Mouse (Mus musculus) common myeloid progenitor, adult 5-6 weeks (primary cell): ENCODE results near the gene Kif6. TPM values are rescaled to one million over a fixed set of nuclear protein-coding genes. Genes with fewer than 3 reads are reported as not detected.

Experiments used
- ATAC-seq: replicated peaks from 2 replicates; pipeline ENCODE4 v1.8.0; 2016; ENCODE audit warnings: low read depth, mild to moderate bottlenecking, moderate TSS enrichment, inconsistent platforms; ENCODE audit not compliant: poor library complexity, severe bottlenecking
- total RNA-seq: library from RNA; stranded (forward); fragments of 200-1000, 187-1606 nt; gene quantifications from 2 replicates; pipeline ENCODE4 v1.2.3, GENCODE M21; 2017

The Kif6 gene
- total RNA-seq, 1 experiment from 2014 or later: not detected

- no peak for ATAC-seq
These were observed 119.1 kb downstream of the Kif6 start for GRCm38 (mm10) chr17:49734079-49734478.

DNA sequence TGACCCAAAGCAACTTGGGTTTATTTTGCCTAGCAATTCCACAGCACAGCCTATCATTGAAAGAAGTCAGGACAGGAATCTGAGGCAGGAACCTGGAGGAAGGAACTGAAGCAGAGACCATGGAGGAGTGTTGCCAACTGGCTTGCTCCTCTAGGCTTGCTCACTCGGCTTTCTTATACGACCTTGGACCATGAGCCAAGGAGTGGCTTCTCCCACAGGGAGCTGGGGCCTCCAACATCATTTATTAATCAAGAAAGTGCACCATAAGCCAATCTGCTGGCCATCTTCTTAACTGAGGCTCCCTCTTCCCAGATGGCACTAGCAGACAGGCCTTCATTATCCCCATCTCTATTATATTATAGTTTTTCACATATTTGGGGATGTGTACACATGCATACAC, 119.8 kb downstream of the Kif6 start:
- ATAC-seq: no peak

DNA sequence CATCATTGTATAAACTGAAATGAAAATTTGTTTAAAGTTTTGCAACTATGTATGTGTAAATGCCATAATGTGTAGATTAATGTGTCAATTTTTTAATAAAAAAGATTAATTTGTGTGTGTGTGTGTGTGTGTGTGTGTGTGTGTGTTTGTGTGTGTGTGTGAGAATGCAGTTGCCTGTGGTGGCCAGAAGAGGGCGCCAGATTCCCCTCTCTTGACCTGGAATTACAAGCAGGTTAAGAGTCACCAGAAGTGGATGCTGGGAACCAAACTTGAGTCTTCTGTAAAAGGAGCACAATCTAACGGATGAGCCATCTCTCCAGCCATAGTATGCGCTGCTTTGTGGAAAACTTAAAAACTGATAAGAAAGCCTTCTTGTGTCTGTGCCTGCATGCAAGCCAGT, 121.4 kb downstream of the Kif6 start:
- no peak for ATAC-seq

GRCm38 (mm10) chr17:49737217-49737774, 122.4 kb downstream of the Kif6 start:
- no peak for ATAC-seq

DNA sequence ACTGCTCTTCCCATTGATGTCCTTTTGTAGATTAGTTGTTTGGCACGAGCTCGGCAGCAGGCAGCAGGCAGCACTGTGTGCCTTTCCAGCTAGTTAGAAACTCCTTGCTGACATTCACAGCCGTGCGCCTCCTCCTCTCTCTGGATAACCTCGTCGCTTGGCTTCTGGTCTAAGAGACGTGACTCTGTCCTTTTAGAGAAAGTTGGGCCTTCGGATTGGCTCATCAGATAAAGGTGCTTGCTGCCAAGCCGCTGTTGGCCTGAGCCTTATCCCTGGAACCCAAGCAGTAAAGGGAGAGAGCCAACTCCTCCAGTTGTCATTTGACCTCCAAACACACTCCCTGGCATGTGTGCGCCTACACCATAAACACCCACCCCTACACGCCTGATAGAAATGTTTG, 123.4 kb downstream of the Kif6 start:
- no peak for ATAC-seq

DNA sequence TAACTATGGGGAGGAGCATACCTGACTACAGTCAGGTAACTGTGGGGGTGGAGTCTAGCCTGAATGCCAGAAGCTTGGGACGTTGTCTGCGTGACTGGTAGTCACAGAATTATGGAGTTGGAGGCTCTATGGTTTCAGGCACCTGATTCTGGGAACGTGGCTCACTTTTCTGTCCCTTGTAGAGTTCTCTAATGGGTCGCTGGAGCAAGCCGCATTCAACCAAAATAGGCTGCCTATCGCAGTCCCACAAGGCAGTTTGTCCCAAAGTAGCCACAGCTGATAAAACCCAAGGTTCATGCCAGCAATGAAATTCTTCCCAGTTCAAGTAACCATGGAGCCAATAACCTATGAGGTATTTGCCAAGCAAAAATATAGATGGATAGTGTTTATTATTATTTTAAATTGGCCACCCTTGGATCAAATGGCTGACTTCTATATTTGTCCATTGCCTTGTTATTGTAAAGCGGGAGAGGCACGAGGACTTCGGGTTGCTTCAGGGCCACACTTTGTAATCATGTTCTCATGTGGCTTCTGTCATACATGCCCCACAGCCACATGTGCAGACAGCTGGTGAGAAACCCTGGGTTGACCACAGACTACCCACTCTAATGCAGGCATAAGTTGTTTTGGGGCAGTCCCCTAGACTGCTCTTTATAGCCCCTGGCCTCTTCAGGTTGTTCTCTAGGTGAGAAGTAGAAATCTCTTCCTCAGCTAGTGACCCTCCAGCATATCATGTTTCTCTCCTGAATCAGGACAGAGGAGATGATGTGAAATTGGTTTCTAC, 125.2 kb downstream of the Kif6 start:
- ATAC-seq: no peak

DNA sequence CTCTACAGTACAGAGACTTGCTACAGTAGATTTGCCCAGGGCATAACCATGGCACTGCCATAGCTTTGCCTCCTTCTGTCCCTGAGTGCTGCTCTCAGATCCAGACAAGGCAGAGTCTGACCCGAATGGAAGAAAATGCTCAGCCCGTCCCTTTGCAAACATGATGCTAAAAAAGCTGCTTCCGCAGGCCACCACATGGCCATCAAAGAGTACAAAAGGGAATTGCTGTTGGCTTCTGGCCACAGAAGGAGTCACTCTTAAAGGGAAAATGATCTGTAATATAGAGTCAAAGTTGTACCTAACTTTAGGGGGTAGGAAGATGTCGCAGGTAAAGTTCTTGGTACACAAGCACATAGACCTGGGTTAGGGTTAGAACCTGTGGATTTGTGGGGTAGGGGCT, 126.2 kb downstream of the Kif6 start:
- no peak for ATAC-seq

GRCm38 (mm10) chr17:49741927-49742326, 127.0 kb downstream of the Kif6 start:
- ATAC-seq: no peak

DNA sequence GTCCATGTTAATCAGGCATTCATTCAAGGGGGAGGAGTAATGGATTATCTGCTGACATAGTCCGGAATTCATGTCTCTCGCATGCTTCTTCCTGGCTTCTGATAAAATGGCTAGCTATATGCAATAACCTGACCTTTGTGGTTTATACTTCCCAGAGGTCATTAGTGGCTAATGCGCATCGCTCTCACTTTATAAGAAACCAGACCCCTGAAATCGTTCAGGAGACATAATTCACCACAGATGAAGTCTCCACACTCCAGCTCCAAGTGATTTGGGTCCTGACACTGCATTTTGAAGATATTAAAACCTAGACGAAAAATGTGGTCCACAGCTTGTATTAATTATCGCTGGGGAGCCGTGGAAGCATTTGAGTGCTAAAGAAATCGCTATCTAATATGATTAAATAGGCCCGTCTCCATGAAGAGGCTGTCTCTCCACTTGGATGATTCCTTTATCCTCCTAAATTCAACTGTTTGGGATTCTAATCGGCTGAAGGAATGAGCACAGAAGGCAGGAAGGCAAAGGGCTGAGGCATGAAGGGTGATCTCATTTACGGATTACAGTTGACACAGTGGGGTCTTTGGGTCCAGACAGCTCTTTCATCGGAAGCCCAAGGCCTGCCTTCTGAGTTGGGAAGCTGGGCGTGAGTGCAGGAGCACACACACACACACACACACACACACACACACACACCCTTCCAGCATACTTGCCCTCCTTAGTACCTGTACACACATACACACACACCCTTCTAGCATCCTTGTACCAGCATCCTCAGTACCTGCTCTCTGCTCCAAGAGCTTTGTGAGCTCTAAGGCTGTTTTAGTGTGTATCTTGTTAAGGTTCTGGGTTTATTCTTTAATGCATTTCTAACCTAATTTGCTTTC, 128.9 kb downstream of the Kif6 start:
- ATAC-seq: no peak

- no peak for ATAC-seq
These were observed 136.0 kb downstream of the Kif6 start for GRCm38 (mm10) chr17:49750889-49751324.

GRCm38 (mm10) chr17:49753874-49754273, 138.9 kb downstream of the Kif6 start:
- no peak for ATAC-seq

DNA sequence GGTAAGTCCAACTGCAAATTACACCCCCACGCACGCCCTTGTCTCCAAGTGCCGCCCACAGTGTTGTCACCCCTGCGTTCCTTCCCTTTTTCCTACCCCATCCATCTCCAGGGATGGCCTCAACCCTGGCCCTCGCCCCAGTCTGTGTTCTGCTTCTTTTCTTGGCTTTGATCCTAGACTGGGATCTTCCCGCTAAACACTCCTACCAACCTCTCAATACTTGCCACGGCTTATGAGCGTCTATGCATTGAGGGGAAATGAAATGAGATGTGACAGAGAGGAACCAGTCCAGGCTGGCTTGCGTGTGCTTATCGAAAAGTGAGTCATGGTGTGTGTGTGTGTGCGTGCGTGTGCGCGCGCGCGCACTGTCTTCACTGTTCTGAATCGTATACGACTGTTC, 141.9 kb downstream of the Kif6 start:
- no peak for ATAC-seq

- no peak for ATAC-seq
These were observed 144.1 kb downstream of the Kif6 start for GRCm38 (mm10) chr17:49759047-49759446.

- no peak for ATAC-seq
These were observed 146.3 kb downstream of the Kif6 start for GRCm38 (mm10) chr17:49761260-49761659.

DNA sequence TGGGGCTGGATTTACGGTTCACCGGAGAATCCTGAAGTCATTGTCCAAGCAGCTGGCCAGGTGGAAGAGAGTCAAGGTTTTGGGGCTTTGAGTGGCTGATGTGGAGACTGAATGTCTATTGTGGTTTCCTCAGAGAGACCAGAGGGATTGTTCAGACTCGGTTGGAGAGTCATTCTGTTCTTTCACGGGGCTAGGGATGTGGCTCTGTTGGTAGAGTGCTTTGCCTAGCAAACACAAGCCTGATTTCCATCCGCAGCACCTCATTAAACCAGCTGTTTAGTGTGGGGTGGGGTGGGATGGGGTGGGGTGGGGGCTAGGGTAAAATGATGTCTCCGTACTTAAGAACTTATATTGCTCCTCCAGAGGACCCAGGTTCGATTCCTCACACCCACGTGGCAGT, 146.9 kb downstream of the Kif6 start:
- ATAC-seq: no peak

- ATAC-seq: no peak
These were observed 150.0 kb downstream of the Kif6 start for GRCm38 (mm10) chr17:49764963-49765362.

DNA sequence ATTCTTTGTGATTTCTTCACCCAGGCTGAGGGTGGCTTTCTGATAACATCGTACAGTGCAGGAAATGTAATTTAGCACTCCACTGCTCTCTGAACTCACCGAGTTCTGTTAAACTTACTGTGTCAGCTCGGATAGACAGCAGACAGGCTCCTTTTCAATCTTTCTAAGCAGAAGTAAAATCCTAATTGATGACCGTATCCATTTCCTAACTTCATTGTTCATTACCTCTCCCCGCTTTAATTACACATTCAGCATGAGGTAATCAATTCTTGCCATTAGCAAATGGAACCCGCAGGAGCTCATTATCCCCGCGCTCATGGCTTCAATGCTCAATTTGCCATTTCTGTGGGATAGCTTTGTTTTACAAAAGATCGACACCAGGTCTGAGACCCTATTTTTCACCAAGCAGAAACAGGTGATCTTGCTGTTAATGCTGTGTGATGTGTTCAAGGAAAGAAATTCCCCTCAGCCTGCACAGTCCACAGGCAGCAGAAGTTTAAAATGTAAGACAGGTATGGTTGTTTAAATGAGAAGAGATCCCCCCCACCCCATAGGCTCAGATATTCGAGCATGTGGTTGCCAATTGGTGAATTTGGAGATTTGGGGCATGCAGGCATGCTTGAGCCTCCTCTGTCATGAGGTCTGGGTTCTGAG, 152.9 kb downstream of the Kif6 start:
- no peak for ATAC-seq

DNA sequence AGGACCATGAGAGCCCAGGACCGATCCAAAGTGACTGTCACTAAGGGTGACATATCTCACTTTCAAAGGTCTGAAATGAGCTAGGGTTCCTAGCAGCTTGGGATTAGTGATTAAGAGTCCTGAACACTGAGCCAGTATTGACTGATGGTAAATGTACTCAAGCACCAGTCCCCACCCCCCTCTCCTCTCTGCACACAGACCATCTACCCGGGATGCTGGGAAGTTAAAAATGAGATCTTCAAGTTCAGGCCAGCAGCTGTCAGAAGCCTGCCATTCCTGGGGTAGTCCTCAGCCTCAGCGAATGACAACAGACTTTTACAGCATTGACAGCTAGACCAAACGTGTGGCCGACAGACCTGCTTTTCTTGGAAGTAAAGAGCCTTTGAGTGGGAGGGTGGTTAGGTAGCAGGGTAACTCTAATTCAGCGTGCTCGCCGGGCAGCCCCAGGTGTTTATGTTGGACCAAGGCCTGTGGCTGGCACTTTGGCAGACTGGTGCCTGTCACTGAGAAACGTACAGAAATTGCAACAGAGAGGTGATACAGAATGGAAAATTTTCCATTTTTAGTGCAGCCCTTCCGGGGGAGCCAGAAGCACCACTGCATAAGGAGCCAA, 156.9 kb downstream of the Kif6 start:
- no peak for ATAC-seq

GRCm38 (mm10) chr17:49777115-49777839, 162.3 kb downstream of the Kif6 start:
- ATAC-seq: no peak
